In genomic region chr11:89921146-89921545, GRCm38 (mm10) we compare ENCODE assay signal across 10 mouse cellular contexts.
DNase-seq lines count a peak whose midpoint lies in the region; ATAC-seq and TF ChIP-seq lines count a peak whose summit lies in the region.
"Had no signal": no experiment of that assay in that cellular context is flagged by ENCODE, and none has a peak within 500 bp of the region (broad histone marks: within the 10 kb centered on the region; RNA-seq: fewer than 3 reads in every experiment).

No protein-coding gene starts in this region.

- peaks cover 15% of the 10 kb centered on the region; the same call in 1 of the 2 replicates for H3K27me3 ChIP-seq in heart, embryonic 10.5 days (ENCODE audit: insufficient read depth, poor library complexity, severe bottlenecking)

- H3K4me1 ChIP-seq in heart, embryonic 10.5 days: peaks cover 10% of the 10 kb centered on the region; the same call in 1 of the 2 replicates
- H3K4me1 ChIP-seq in lung, adult 2 months (ENCODE audit: control insufficient read depth, insufficient read depth, low read length): no peaks in the 10 kb centered on the region

- 48% methylated on average over 6 of the region's 6 CpGs for WGBS in heart, embryonic 10.5 days
- WGBS in lung, adult 2 months: 43% methylated on average over 6 of the region's 6 CpGs

- H3K36me3 ChIP-seq in heart, embryonic 10.5 days: no peaks in the 10 kb centered on the region

- H3K4me3 ChIP-seq in heart, embryonic 10.5 days: no peak overlapping the region
- no peak overlapping the region for H3K4me3 ChIP-seq in lung, adult 2 months (replicated peaks; ENCODE audit: extremely low read depth, low read depth, low read length)
- H3K4me3 ChIP-seq: erythroblast, embryonic 14.5 days; myocyte had no signal

- peak; percentile 94 for ATAC-seq in frontal cortex, adult (ENCODE audit: low TSS enrichment)
- ATAC-seq in CD4-positive, CD25-positive, alpha-beta regulatory T cell, adult 4 months: no peak

- no peak for TF ChIP-seq POLR2A in lung, adult 2 months (IDR thresholded peaks at IDR 0.05; ENCODE audit: borderline replicate concordance, extremely low read depth, low read depth, low read length)

- no peaks in the 10 kb centered on the region for H3K9me3 ChIP-seq in heart, embryonic 10.5 days

- peak; percentile 84 for DNase-seq in heart, adult 11 months
- no peak for DNase-seq in heart, embryonic 10.5 days (ENCODE audit: low spot score)
- peak; percentile 30 for DNase-seq in adrenal gland, postnatal 25 days
- DNase-seq in kidney, postnatal 14 days: peak; percentile 73
- DNase-seq in lung, adult 2 months: peak; percentile 11
- peak; percentile 42 for DNase-seq in telencephalon, adult 2 months (ENCODE audit: low read depth, low spot score)

- peak; percentile 63 for TF ChIP-seq CTCF in lung, adult 2 months (IDR thresholded peaks at IDR 0.05; ENCODE audit: insufficient read depth, low read length)

- H3K27ac ChIP-seq in heart, embryonic 10.5 days: no peak overlapping the region
